Mouse (Mus musculus): ENCODE results near the gene Tenm4.

GRCm38 (mm10) chr7:96605316-96605715, 434.3 kb downstream of the Tenm4 start:
- no peak for TF ChIP-seq EP300 (IDR thresholded peaks at IDR 0.05; ENCODE audit: low read depth)
- no peak for TF ChIP-seq CTCF (IDR thresholded peaks at IDR 0.05; ENCODE audit: low read depth)

Data from liver, postnatal 0 days (tissue).